Mouse (Mus musculus): ENCODE data around the gene Arl8a.

DNA sequence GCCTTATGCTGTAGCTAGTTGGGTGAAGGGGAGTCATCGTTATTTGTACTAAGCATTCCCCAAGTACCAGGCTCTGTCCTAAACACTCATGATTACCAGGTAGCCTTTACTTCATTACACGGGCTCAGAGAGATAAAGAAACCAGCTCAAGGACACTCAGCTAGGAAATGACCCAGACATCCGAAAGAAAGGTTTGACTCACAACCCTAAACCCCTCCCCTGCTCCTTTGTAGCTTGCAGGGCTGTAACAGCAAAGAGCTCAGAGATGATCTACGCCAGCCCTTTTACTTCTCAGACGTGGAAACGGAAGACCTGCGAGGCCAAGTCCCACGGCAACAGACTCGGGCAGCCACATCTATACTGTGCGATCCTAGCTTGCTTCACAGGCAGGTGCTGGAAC is 23.7 kb downstream of the Arl8a start:
- TF ChIP-seq CTCF (IDR thresholded peaks at IDR 0.05; ENCODE audit: extremely low read depth, insufficient read length, insufficient replicate concordance, low read depth, low read length) (no peak), POLR2A (IDR thresholded peaks at IDR 0.05; ENCODE audit: low read depth, low read length) (no peak)
